Mouse (Mus musculus): ENCODE data around the gene Cflar. TPM values are rescaled to one million over a fixed set of nuclear protein-coding genes. Genes with fewer than 3 reads are reported as not detected.
"Not testable (repeated sequence)": the region's sequence is repeated elsewhere in the genome, so short reads cannot be mapped to it uniquely, and the experiment has no call there.

The Cflar gene
- total RNA-seq, 1 experiment: 16.4 TPM

GRCm38 (mm10) chr1:58672116-58672515, 39.2 kb upstream of the Cflar start:
- in situ Hi-C loops (cut with MboI; ENCODE audit: low sequenced_read_pairs in 2 of 2, unreplicated experiment in 2 of 2): no loop called here
- DNase-seq (ENCODE audit: low read depth, low spot score): no peak
- H3K4me3 ChIP-seq (ENCODE audit: insufficient read depth in 1 of 2, low read depth in 1 of 2, low read length in 2 of 2, poor library complexity in 1 of 2, severe bottlenecking in 1 of 2): no peak overlapping the region
- no peak overlapping the region for H3K27ac ChIP-seq (ENCODE audit: insufficient read depth, low read depth, low read length, poor library complexity, severe bottlenecking)
- no peaks in the 10 kb centered on the region for H3K4me1 ChIP-seq (ENCODE audit: control insufficient read depth in 2 of 2, insufficient read depth in 2 of 2, low read length in 2 of 2, poor library complexity in 1 of 2)
- TF ChIP-seq MAFK (IDR thresholded peaks at IDR 0.05; ENCODE audit: insufficient read depth, low read depth, low read length): no peak
- TF ChIP-seq CHD2 (IDR thresholded peaks at IDR 0.05; ENCODE audit: low read depth, low read length): no peak
- no peak for TF ChIP-seq HCFC1 (IDR thresholded peaks at IDR 0.05; ENCODE audit: borderline replicate concordance, insufficient read depth, low read length)
- TF ChIP-seq ZC3H11A (IDR thresholded peaks at IDR 0.05; ENCODE audit: borderline replicate concordance, low read depth, low read length): no peak
- TF ChIP-seq ZNF384 (IDR thresholded peaks at IDR 0.05; ENCODE audit: low read depth, low read length): no peak
- no peaks in the 10 kb centered on the region for H3K36me3 ChIP-seq (ENCODE audit: control insufficient read depth, insufficient read depth, low read length, poor library complexity, severe bottlenecking)
- no peak overlapping the region for H3K9ac ChIP-seq (ENCODE audit: insufficient read depth, low read depth, low read length, poor library complexity, severe bottlenecking)
- H3K9me3 ChIP-seq (ENCODE audit: control insufficient read depth, insufficient read depth, low read depth, low read length): no peaks in the 10 kb centered on the region

GRCm38 (mm10) chr1:58675011-58675410, 36.3 kb upstream of the Cflar start:
- in situ Hi-C loops (cut with MboI; ENCODE audit: low sequenced_read_pairs in 2 of 2, unreplicated experiment in 2 of 2): no loop called here
- TF ChIP-seq ZC3H11A (IDR thresholded peaks at IDR 0.05; ENCODE audit: borderline replicate concordance, low read depth, low read length): no peak
- no peak for TF ChIP-seq HCFC1 (IDR thresholded peaks at IDR 0.05; ENCODE audit: borderline replicate concordance, insufficient read depth, low read length)
- no peak for TF ChIP-seq CHD2 (IDR thresholded peaks at IDR 0.05; ENCODE audit: low read depth, low read length)
- no peak for TF ChIP-seq MAFK (IDR thresholded peaks at IDR 0.05; ENCODE audit: insufficient read depth, low read depth, low read length)
- no peak for TF ChIP-seq ZNF384 (IDR thresholded peaks at IDR 0.05; ENCODE audit: low read depth, low read length)
- no peak overlapping the region for H3K27ac ChIP-seq (ENCODE audit: insufficient read depth, low read depth, low read length, poor library complexity, severe bottlenecking)
- H3K36me3 ChIP-seq (ENCODE audit: control insufficient read depth, insufficient read depth, low read length, poor library complexity, severe bottlenecking): no peaks in the 10 kb centered on the region
- no peaks in the 10 kb centered on the region for H3K4me1 ChIP-seq (ENCODE audit: control insufficient read depth in 2 of 2, insufficient read depth in 2 of 2, low read length in 2 of 2, poor library complexity in 1 of 2)
- H3K9me3 ChIP-seq (ENCODE audit: control insufficient read depth, insufficient read depth, low read depth, low read length): no peaks in the 10 kb centered on the region
- no peak overlapping the region for H3K4me3 ChIP-seq (ENCODE audit: insufficient read depth in 1 of 2, low read depth in 1 of 2, low read length in 2 of 2, poor library complexity in 1 of 2, severe bottlenecking in 1 of 2)
- no peak for DNase-seq (ENCODE audit: low read depth, low spot score)
- no peak overlapping the region for H3K9ac ChIP-seq (ENCODE audit: insufficient read depth, low read depth, low read length, poor library complexity, severe bottlenecking)

- no peak overlapping the region for H3K27ac ChIP-seq (ENCODE audit: insufficient read depth, low read depth, low read length, poor library complexity, severe bottlenecking)
- DNase-seq (ENCODE audit: low read depth, low spot score): no peak
- H3K9ac ChIP-seq (ENCODE audit: insufficient read depth, low read depth, low read length, poor library complexity, severe bottlenecking): no peak overlapping the region
- H3K4me1 ChIP-seq (ENCODE audit: control insufficient read depth in 2 of 2, insufficient read depth in 2 of 2, low read length in 2 of 2, poor library complexity in 1 of 2): no peaks in the 10 kb centered on the region
- H3K9me3 ChIP-seq (ENCODE audit: control insufficient read depth, insufficient read depth, low read depth, low read length): no peaks in the 10 kb centered on the region
- in situ Hi-C loops (cut with MboI; ENCODE audit: low sequenced_read_pairs in 2 of 2, unreplicated experiment in 2 of 2): no loop called here
- H3K4me3 ChIP-seq (ENCODE audit: insufficient read depth in 1 of 2, low read depth in 1 of 2, low read length in 2 of 2, poor library complexity in 1 of 2, severe bottlenecking in 1 of 2): no peak overlapping the region
- no peaks in the 10 kb centered on the region for H3K36me3 ChIP-seq (ENCODE audit: control insufficient read depth, insufficient read depth, low read length, poor library complexity, severe bottlenecking)
- TF ChIP-seq ZC3H11A (IDR thresholded peaks at IDR 0.05; ENCODE audit: borderline replicate concordance, low read depth, low read length): no peak
Observed at GRCm38 (mm10) chr1:58677575-58677974, 33.7 kb upstream of the Cflar start.

GRCm38 (mm10) chr1:58678412-58678811, 32.9 kb upstream of the Cflar start:
- H3K36me3 ChIP-seq (ENCODE audit: control insufficient read depth, insufficient read depth, low read length, poor library complexity, severe bottlenecking); in situ Hi-C loops (cut with MboI; ENCODE audit: low sequenced_read_pairs in 2 of 2, unreplicated experiment in 2 of 2); H3K4me3 ChIP-seq (ENCODE audit: insufficient read depth in 1 of 2, low read depth in 1 of 2, low read length in 2 of 2, poor library complexity in 1 of 2, severe bottlenecking in 1 of 2); H3K9me3 ChIP-seq (ENCODE audit: control insufficient read depth, insufficient read depth, low read depth, low read length); DNase-seq (ENCODE audit: low read depth, low spot score); H3K9ac ChIP-seq (ENCODE audit: insufficient read depth, low read depth, low read length, poor library complexity, severe bottlenecking); H3K27ac ChIP-seq (ENCODE audit: insufficient read depth, low read depth, low read length, poor library complexity, severe bottlenecking); H3K4me1 ChIP-seq (ENCODE audit: control insufficient read depth in 2 of 2, insufficient read depth in 2 of 2, low read length in 2 of 2, poor library complexity in 1 of 2): not testable (repeated sequence)

GRCm38 (mm10) chr1:58689426-58689825, 21.9 kb upstream of the Cflar start:
- Histone ChIP-seq H3K4me1 (ENCODE audit: control insufficient read depth in 2 of 2, insufficient read depth in 2 of 2, low read length in 2 of 2, poor library complexity in 1 of 2) (no peaks in the 10 kb centered on the region), H3K4me3 (ENCODE audit: insufficient read depth in 1 of 2, low read depth in 1 of 2, low read length in 2 of 2, poor library complexity in 1 of 2, severe bottlenecking in 1 of 2) (no peak overlapping the region), H3K9ac (ENCODE audit: insufficient read depth, low read depth, low read length, poor library complexity, severe bottlenecking) (no peak overlapping the region), H3K27ac (ENCODE audit: insufficient read depth, low read depth, low read length, poor library complexity, severe bottlenecking) (peak overlapping the region; percentile 53; the same call in 1 of the 2 replicates), H3K36me3 (ENCODE audit: control insufficient read depth, insufficient read depth, low read length, poor library complexity, severe bottlenecking) (no peaks in the 10 kb centered on the region), H3K9me3 (ENCODE audit: control insufficient read depth, insufficient read depth, low read depth, low read length) (0 out of 2 replicates have a peak, but pooled peaks cover 4% of the 10 kb centered on the region)
- TF ChIP-seq ZC3H11A (IDR thresholded peaks at IDR 0.05; ENCODE audit: borderline replicate concordance, low read depth, low read length) (no peak), HCFC1 (IDR thresholded peaks at IDR 0.05; ENCODE audit: borderline replicate concordance, insufficient read depth, low read length) (no peak), MAFK (IDR thresholded peaks at IDR 0.05; ENCODE audit: insufficient read depth, low read depth, low read length) (no peak), ZNF384 (IDR thresholded peaks at IDR 0.05; ENCODE audit: low read depth, low read length) (no peak), CHD2 (IDR thresholded peaks at IDR 0.05; ENCODE audit: low read depth, low read length) (no peak)
- in situ Hi-C loops (cut with MboI; ENCODE audit: low sequenced_read_pairs in 2 of 2, unreplicated experiment in 2 of 2): no loop called here
- DNase-seq (ENCODE audit: low read depth, low spot score): no peak

All from ES-E14 (cell line).